Mouse (Mus musculus) left cerebral cortex, adult 11 months (tissue): ENCODE results near the gene Kdelc2.

ENCODE experiments used
- DNase-seq: peaks from one replicate; pipeline ENCODE4 v3.0.0; 2022; ENCODE audit warnings: low spot score

The Kdelc2 gene

DNA sequence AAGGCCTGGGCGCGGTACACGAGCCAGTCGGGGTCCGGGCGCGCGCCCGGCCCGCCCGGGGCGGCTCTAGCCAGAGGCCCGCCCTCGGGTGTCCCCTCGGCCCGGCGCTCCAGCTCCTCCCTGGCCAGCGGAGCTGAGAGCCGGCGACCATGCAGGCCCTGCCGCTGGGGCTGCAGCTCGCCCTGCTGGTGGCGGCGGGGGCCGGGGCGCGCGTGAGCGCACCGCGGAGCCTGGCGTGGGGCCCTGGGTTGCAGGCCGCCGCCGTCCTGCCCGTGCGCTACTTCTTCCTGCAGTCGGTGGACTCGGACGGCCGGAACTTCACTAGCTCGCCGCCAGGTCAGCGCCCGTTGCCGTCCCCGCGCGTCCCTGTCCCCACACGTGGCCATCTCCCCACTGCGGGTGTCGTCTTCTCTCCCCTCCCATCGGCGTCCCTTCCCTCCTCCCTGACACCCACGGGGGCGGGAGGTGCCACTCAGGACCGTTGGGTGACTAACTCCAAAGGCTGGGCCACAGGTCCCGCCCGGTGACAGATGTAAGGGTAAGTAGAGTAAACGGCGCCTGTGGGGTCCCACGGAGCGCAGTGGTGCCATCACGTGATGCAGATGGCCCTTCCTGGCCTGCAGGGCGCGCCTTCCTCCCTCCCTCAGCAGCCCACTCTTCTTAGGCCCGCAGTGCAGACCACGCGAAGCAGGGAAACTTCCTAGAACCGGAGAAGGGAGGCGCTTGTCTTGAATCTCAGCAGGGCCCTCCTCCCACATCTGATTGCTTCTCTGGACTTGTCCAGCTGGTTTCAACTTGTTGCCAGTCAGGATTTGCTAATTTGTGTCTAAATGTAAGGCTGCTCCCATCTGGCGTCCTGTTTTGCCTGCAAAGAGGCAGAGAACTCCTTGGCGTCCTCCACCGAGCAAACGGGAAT lies at the start of gene Kdelc2:
TSS of gene Kdelc2 (plus strand) at position 75 of the 916 bp plus-strand sequence.
- peak; percentile 76 for DNase-seq

- DNase-seq = no peak
Observed at GRCm38 (mm10) chr9:53335131-53335530, 48.7 kb upstream of the Kdelc2 start.

GRCm38 (mm10) chr9:53339603-53340002 lies 44.2 kb upstream of the Kdelc2 start:
- no peak for DNase-seq

- DNase-seq = no peak
Observed at GRCm38 (mm10) chr9:53340328-53340916, 43.4 kb upstream of the Kdelc2 start.

DNA sequence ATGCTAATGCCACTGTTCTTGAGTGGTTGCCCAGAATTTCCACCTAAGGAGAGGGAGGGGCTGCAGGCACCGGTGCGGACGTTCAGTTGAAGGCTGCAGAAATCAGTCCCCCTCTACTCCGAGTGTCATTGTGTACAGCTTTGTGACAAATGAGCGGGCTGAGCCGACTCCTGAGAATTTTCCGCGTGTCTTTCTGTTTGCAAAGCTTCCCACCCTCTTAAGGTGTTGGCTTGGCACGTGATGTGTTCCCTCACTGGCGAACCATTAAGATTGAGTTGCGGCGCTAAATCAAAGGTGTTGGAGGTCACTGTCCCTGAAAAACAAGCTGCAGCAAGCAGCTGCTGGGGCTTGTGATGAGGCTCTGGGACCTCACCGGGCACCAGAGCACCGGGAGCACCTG lies 42.9 kb upstream of the Kdelc2 start:
- no peak for DNase-seq

DNA sequence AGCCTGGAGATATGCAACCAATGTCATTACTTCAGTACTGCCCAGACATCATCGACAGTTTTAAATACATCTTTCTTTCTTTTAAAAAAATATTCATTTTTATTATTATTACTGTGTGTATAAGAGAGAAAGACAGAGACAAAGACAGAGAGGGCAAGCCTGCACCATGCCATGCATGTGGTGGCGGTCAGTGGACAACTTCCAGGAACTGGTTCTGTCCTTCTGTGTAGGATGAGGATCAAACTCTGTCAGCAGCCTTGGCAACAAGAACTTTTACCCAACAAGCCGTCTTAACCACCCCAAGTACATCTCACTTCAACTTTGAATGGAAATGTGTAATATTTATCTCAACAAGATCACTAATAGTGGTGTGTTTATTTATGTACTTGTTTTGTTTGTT lies 41.8 kb upstream of the Kdelc2 start:
- DNase-seq = no peak

GRCm38 (mm10) chr9:53344646-53345432 lies 39.0 kb upstream of the Kdelc2 start:
- no peak for DNase-seq

- no peak for DNase-seq
Observed at GRCm38 (mm10) chr9:53345728-53346127, 38.1 kb upstream of the Kdelc2 start.

DNA sequence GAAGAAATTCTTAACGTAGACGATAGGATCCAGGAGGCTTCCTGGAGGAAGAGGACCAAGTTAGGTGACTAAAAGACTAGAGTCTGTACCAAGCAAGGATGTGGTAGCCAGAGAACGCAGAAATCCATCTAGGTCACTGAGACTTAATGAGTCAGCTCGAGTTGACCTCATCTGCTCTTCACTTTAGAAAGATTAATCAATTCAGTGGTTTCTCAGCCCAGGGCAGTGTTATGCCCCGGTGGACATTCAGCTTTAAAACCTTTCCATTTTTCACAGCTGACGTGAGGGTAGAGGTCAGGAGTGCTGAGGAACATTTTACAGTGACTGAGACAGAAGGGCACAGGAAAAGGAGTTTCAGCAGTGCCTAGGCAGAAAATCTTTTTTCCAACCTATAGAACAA lies 37.4 kb upstream of the Kdelc2 start:
- no peak for DNase-seq

DNA sequence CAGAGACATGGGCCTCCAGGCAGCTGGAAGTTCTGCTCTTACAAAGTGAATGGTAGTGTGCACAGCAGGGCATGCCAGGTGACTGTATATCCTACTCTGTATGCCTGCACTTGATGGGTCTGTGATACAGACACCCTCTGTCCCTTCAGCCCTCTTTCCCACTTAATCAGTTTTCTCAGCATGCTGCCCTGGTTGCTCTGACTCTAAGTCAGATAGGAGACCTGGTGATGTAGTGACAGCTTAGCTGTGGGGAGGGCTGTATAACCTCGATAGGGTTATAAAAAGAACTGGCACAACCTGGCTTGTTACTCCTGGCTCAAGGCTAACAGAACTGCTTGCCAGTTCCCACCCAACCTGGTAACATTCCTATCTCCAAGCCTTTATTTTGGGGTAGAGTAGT lies 34.6 kb upstream of the Kdelc2 start:
- DNase-seq = no peak

GRCm38 (mm10) chr9:53350331-53350730 lies 33.5 kb upstream of the Kdelc2 start:
- DNase-seq = no peak

DNA sequence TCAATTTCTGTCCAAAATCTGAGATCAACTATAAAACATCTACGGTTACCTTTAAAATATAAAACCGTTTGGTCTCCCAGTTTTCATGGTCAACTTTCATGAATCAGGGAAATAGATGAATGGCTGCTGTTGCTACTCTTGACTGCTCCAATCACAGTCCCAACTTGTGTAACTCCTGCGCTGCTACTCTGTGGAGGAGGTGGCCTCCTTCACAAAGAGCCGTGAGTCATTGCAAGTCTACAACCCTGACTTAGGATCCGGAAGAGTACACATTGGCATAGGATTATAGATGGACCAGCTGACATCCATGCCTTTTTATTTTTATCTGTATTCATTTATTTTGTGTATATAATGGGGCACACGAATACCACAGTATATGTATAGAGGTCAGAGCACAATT lies 31.9 kb upstream of the Kdelc2 start:
- no peak for DNase-seq

- DNase-seq = no peak
Observed at GRCm38 (mm10) chr9:53353161-53353560, 30.7 kb upstream of the Kdelc2 start.

DNA sequence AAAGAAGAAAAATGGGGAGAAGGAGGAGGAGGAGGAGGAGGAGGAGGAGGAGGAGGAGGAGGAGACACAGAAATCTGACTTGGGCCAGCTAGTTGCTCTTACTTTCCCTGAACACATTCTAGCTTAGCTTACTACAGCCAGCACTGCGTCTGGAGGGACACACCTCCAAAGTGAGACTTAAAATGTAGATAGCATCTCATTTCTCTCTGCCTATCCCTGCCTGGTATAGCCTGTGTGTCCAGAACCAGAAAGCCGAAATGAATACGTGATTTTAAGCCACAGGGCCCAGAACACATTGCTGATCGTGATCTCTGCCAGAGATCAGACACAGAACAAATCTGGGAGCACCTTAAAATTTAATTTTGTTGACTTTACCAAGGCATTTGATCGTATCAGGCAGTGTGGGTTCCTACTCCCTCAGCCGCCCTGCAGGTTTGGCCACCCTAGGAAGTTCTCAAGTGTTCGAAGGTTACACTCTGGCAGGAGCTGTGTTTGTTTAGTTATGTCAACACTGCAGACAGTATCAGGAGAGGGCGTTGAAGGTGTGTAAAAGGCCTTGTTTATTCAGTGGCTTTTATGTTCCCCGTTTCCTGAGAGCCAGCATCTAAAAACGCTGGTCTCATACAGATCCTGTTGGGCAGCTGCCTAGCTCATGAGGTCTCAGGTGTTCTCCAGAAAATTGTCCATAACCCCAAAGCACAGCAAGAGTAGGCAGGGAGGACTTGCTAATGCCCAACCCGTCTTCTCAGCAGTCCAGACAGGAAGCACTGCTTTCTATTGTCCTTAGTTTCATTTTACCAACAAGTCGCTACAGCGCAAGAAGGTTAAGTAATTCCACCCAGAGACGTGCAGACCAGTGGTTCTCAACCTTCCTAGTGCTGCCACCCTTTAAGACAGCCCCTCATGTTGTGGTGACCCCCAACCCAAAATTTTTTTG lies 27.3 kb upstream of the Kdelc2 start:
- no peak for DNase-seq

DNA sequence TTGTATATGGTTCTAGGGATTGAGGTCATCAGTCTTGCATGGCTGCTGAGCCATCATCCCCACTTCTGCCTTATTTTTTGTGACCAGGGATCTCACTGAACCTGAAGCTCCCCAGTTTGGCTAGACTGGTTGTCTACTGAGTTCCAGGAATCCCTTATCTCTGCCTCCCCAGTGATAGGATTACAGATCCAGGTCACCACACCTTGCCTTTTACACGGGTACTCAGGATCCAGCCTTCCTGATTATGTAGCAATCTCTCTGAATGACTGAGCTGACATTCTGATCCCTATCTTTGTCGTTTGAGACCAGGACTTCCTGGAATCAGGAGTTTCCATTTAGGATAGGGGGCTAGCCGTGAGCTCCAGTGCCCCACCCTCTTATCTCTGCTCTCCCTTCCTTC lies 12.5 kb upstream of the Kdelc2 start:
- no peak for DNase-seq

GRCm38 (mm10) chr9:53375907-53376306 lies 7.9 kb upstream of the Kdelc2 start:
- no peak for DNase-seq

GRCm38 (mm10) chr9:53376820-53377219 lies 7.0 kb upstream of the Kdelc2 start:
- DNase-seq = no peak

- no peak for DNase-seq
Observed at GRCm38 (mm10) chr9:53377597-53377996, 6.2 kb upstream of the Kdelc2 start.

DNA sequence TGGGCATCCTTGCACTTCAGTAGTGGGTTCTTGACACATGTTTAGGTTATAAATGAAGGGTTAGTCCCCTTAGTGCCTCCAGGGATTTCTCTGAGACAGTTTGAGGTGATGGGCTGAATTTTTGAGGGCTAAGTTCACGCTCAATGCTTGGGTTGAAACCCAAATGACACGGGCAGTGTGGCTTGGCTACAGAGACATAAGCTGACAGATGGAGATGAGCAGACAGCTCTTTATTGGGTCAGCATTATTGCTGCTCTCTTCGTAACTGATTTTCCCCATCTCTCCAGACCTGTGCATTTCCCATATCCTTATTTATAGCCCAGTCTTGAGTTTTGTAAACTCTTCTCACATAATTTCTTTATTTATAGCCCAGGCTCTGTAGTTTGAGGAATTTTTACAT lies 5.7 kb upstream of the Kdelc2 start:
- no peak for DNase-seq

GRCm38 (mm10) chr9:53380595-53380994 lies 3.2 kb upstream of the Kdelc2 start:
- DNase-seq = no peak

- no peak for DNase-seq
Observed at GRCm38 (mm10) chr9:53381113-53381615, 2.7 kb upstream of the Kdelc2 start.
